ENCODE assay signal across 9 mouse cellular contexts in the genomic region with DNA sequence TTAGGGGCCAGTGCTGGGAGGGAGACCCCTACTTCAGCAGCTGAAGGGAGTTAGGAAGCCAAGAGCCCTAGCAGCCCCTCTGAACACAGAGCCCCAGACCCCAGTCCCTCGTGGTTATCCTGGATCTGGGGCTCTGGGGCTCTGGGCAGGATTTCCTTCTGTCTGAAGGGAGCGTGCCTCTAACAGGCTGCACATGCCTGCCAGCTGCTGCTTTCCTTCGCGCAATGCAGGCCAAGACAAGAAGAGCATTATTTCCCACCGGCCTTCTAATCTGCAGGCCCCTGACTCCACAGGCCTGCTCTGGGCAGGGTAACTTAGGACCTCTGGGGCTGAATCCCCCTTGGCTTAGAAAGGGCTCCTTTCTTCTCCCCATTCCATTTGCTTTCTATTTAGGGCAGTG.
DNase-seq lines count a peak whose midpoint lies in the region; ATAC-seq lines count a peak whose summit lies in the region.
"Had no signal": no experiment of that assay in that cellular context is flagged by ENCODE, and none has a peak within 500 bp of the region (broad histone marks: within the 10 kb centered on the region; RNA-seq: fewer than 3 reads in every experiment).

No protein-coding gene starts in this region.

- no peaks in the 10 kb centered on the region for H3K9me3 ChIP-seq in hindbrain, embryonic 10.5 days
- H3K9me3 ChIP-seq in hindbrain, embryonic 11.5 days (ENCODE audit: control insufficient read depth, low read length) = no peaks in the 10 kb centered on the region
- no peaks in the 10 kb centered on the region for H3K9me3 ChIP-seq in embryonic facial prominence, embryonic 11.5 days (replicated peaks; ENCODE audit: control insufficient read depth, low read length)
- no peaks in the 10 kb centered on the region for H3K9me3 ChIP-seq in hindbrain, embryonic 13.5 days
- H3K9me3 ChIP-seq in neural tube, embryonic 11.5 days (ENCODE audit: control insufficient read depth, low read length) = no peaks in the 10 kb centered on the region

- H3K27ac ChIP-seq in hindbrain, embryonic 10.5 days = peak overlapping the region; percentile 41
- H3K27ac ChIP-seq in hindbrain, embryonic 11.5 days (ENCODE audit: low read depth, low read length) = no peak overlapping the region
- peak overlapping the region; percentile 77 for H3K27ac ChIP-seq in embryonic facial prominence, embryonic 11.5 days (replicated peaks; ENCODE audit: low read depth, low read length)
- H3K27ac ChIP-seq in hindbrain, embryonic 13.5 days = 0 out of 2 replicates have a peak overlapping the region, but pooled peaks have one; percentile 9
- no peak overlapping the region for H3K27ac ChIP-seq in neural tube, embryonic 11.5 days (ENCODE audit: low read depth, low read length)
- H3K27ac ChIP-seq: liver, embryonic 14.5 days had no signal

- no peak overlapping the region for H3K4me2 ChIP-seq in hindbrain, embryonic 11.5 days (replicated peaks; ENCODE audit: low read depth, low read length)
- H3K4me2 ChIP-seq in embryonic facial prominence, embryonic 11.5 days (ENCODE audit: low read depth, low read length) = no peak overlapping the region
- no peak overlapping the region for H3K4me2 ChIP-seq in hindbrain, embryonic 13.5 days
- no peak overlapping the region for H3K4me2 ChIP-seq in neural tube, embryonic 11.5 days (ENCODE audit: low read depth)

- peaks cover 60% of the 10 kb centered on the region for H3K4me1 ChIP-seq in hindbrain, embryonic 10.5 days (replicated peaks)
- no peaks in the 10 kb centered on the region; the same call in 1 of the 2 replicates for H3K4me1 ChIP-seq in hindbrain, embryonic 11.5 days (replicated peaks; ENCODE audit: control insufficient read depth, insufficient read depth, low read length)
- H3K4me1 ChIP-seq in embryonic facial prominence, embryonic 11.5 days (ENCODE audit: control insufficient read depth, insufficient read depth, low read length) = peaks cover 4% of the 10 kb centered on the region
- H3K4me1 ChIP-seq in hindbrain, embryonic 13.5 days (replicated peaks) = peaks cover 14% of the 10 kb centered on the region
- no peaks in the 10 kb centered on the region for H3K4me1 ChIP-seq in neural tube, embryonic 11.5 days (ENCODE audit: control insufficient read depth, insufficient read depth, low read length)

- peak; percentile 48 for DNase-seq in hindbrain, embryonic 10.5 days (ENCODE audit: low spot score)
- no peak for DNase-seq in hindbrain, embryonic 11.5 days (ENCODE audit: low spot score)
- DNase-seq in embryonic facial prominence, embryonic 11.5 days (ENCODE audit: low spot score) = peak; percentile 68
- peak; percentile 42 for DNase-seq in neural tube, embryonic 11.5 days (ENCODE audit: low spot score)
- no peak for DNase-seq in gastrocnemius, postnatal 10 days
- DNase-seq in frontal cortex, postnatal 14 days (ENCODE audit: low spot score in 2 of 2) = no peak

- no peaks in the 10 kb centered on the region for H3K36me3 ChIP-seq in hindbrain, embryonic 10.5 days
- H3K36me3 ChIP-seq in hindbrain, embryonic 11.5 days (ENCODE audit: control insufficient read depth, insufficient read depth, low read length) = no peaks in the 10 kb centered on the region
- no peaks in the 10 kb centered on the region for H3K36me3 ChIP-seq in embryonic facial prominence, embryonic 11.5 days (replicated peaks; ENCODE audit: control insufficient read depth, insufficient read depth, low read depth, low read length)
- H3K36me3 ChIP-seq in hindbrain, embryonic 13.5 days = no peaks in the 10 kb centered on the region
- H3K36me3 ChIP-seq in neural tube, embryonic 11.5 days (ENCODE audit: control insufficient read depth, insufficient read depth, low read length) = no peaks in the 10 kb centered on the region

- WGBS in hindbrain, embryonic 10.5 days = 36% methylated on average over 5 of the region's 5 CpGs
- 45% methylated on average over 5 of the region's 5 CpGs for WGBS in hindbrain, embryonic 11.5 days
- WGBS in embryonic facial prominence, embryonic 11.5 days = 8% methylated on average over 5 of the region's 5 CpGs
- 43% methylated on average over 5 of the region's 5 CpGs for WGBS in hindbrain, embryonic 13.5 days
- WGBS in neural tube, embryonic 11.5 days = 36% methylated on average over 5 of the region's 5 CpGs

- no peak overlapping the region for H3K9ac ChIP-seq in hindbrain, embryonic 11.5 days (ENCODE audit: low read depth, low read length)
- H3K9ac ChIP-seq in embryonic facial prominence, embryonic 11.5 days (replicated peaks; ENCODE audit: low read length) = no peak overlapping the region; the same call in 1 of the 2 replicates
- no peak overlapping the region for H3K9ac ChIP-seq in hindbrain, embryonic 13.5 days
- H3K9ac ChIP-seq in neural tube, embryonic 11.5 days (ENCODE audit: low read length) = no peak overlapping the region
- H3K9ac ChIP-seq: liver, embryonic 14.5 days had no signal

- peaks cover 48% of the 10 kb centered on the region for H3K27me3 ChIP-seq in hindbrain, embryonic 10.5 days (ENCODE audit: insufficient read depth, poor library complexity, severe bottlenecking)
- no peaks in the 10 kb centered on the region for H3K27me3 ChIP-seq in hindbrain, embryonic 11.5 days (ENCODE audit: control insufficient read depth, insufficient read depth, low read length)
- no peaks in the 10 kb centered on the region for H3K27me3 ChIP-seq in embryonic facial prominence, embryonic 11.5 days (ENCODE audit: control insufficient read depth, insufficient read depth, low read length)
- peaks cover 36% of the 10 kb centered on the region; the same call in 1 of the 2 replicates for H3K27me3 ChIP-seq in hindbrain, embryonic 13.5 days
- H3K27me3 ChIP-seq in neural tube, embryonic 11.5 days (ENCODE audit: control insufficient read depth, insufficient read depth, low read length) = 0 out of 2 replicates have a peak, but pooled peaks cover 2% of the 10 kb centered on the region
- H3K27me3 ChIP-seq: CH12.LX had no signal

- no peak for ATAC-seq in hindbrain, embryonic 11.5 days (ENCODE audit: low FRiP score)
- ATAC-seq in embryonic facial prominence, embryonic 11.5 days (replicated peaks; ENCODE audit: insufficient number of reproducible peaks, low FRiP score, low TSS enrichment, low read depth) = no peak
- ATAC-seq in hindbrain, embryonic 13.5 days (ENCODE audit: low FRiP score) = no peak; the same call in 1 of the 2 replicates
- ATAC-seq in neural tube, embryonic 11.5 days (ENCODE audit: insufficient read depth, low FRiP score, low TSS enrichment) = no peak

- H3K4me3 ChIP-seq in hindbrain, embryonic 10.5 days = no peak overlapping the region
- H3K4me3 ChIP-seq in hindbrain, embryonic 11.5 days (ENCODE audit: low read depth, low read length) = no peak overlapping the region
- H3K4me3 ChIP-seq in embryonic facial prominence, embryonic 11.5 days (ENCODE audit: low read depth, low read length) = no peak overlapping the region
- no peak overlapping the region for H3K4me3 ChIP-seq in hindbrain, embryonic 13.5 days
- no peak overlapping the region for H3K4me3 ChIP-seq in neural tube, embryonic 11.5 days (ENCODE audit: low read depth, low read length)

Comparison
In these comparisons a context has a peak if more than half of its experiments do, and no peak if none do; other contexts are left out.
1. DNase-seq: peak in hindbrain, embryonic 10.5 days (single experiment), embryonic facial prominence, embryonic 11.5 days (single experiment) and neural tube, embryonic 11.5 days (single experiment); none in hindbrain, embryonic 11.5 days (single experiment), gastrocnemius, postnatal 10 days (single experiment) and frontal cortex, postnatal 14 days (0 of 2).
2. H3K27ac ChIP-seq: peak in hindbrain, embryonic 10.5 days (single experiment), embryonic facial prominence, embryonic 11.5 days (single experiment) and hindbrain, embryonic 13.5 days (single experiment); none in hindbrain, embryonic 11.5 days (single experiment) and neural tube, embryonic 11.5 days (single experiment).